Mouse (Mus musculus): ENCODE measurements at regions not wholly inside any gene's neighbourhood (a gene's known extent, or its start where the extent isn't known, plus 50 kb on each side); places are given as distances from the start of the nearest gene placed in this dataset.
"Not testable (repeated sequence)": the region's sequence is repeated elsewhere in the genome, so short reads cannot be mapped to it uniquely, and the experiment has no call there.

- DNase-seq: no peak
Measured at GRCm38 (mm10) chr13:78900693-78901092, 701.1 kb upstream of the Nr2f1 start.

GRCm38 (mm10) chr13:78892252-78892651 lies 692.7 kb upstream of the Nr2f1 start:
- no peak for DNase-seq

DNA sequence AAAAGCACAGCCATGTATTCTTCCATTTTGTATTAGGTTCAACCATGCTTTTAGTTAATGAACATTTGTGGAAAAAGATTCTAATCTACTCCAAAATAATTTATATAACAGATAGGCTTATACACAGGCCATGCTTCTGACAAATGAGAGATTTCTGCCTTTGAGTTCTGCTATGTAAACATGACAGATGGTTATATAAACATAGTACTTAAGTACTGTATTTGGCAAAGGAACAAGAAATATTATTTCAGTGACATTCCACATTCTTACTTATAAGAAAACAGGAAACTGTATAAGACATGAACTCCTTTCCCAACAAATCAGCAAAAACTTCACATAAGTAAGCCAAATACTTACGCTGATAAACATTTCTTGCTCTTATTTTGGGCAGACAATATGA lies 683.5 kb upstream of the Nr2f1 start:
- no peak for DNase-seq

GRCm38 (mm10) chr13:78872582-78872981 lies 673.0 kb upstream of the Nr2f1 start:
- DNase-seq: no peak

GRCm38 (mm10) chr13:78871976-78872375 lies 672.4 kb upstream of the Nr2f1 start:
- no peak for DNase-seq

GRCm38 (mm10) chr13:78871254-78871653 lies 671.7 kb upstream of the Nr2f1 start:
- no peak for DNase-seq

- not testable (repeated sequence) for DNase-seq
Measured at GRCm38 (mm10) chr13:78824357-78824756, 624.8 kb upstream of the Nr2f1 start.

DNA sequence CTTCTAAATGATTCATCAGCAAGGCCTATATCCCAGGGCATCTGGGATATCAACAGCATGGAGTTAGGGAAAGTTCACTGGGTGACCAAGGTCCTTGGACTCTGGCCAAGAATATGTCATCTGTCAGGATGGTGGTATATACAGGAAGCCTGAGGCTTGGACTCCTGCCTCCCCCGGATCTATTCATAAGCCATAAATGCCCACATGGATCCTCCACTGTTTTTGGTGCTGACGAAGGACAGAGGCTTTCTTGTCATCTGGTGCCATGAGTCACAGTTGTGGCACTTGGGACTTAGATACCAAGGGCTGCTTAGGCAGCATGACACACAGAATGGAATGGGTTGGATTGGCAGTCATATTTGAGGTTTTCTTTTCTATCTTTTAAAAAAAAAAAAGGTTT lies 610.1 kb upstream of the Nr2f1 start:
- no peak for DNase-seq

- DNase-seq: no peak
Measured at GRCm38 (mm10) chr13:78802838-78803124, 603.2 kb upstream of the Nr2f1 start.

DNA sequence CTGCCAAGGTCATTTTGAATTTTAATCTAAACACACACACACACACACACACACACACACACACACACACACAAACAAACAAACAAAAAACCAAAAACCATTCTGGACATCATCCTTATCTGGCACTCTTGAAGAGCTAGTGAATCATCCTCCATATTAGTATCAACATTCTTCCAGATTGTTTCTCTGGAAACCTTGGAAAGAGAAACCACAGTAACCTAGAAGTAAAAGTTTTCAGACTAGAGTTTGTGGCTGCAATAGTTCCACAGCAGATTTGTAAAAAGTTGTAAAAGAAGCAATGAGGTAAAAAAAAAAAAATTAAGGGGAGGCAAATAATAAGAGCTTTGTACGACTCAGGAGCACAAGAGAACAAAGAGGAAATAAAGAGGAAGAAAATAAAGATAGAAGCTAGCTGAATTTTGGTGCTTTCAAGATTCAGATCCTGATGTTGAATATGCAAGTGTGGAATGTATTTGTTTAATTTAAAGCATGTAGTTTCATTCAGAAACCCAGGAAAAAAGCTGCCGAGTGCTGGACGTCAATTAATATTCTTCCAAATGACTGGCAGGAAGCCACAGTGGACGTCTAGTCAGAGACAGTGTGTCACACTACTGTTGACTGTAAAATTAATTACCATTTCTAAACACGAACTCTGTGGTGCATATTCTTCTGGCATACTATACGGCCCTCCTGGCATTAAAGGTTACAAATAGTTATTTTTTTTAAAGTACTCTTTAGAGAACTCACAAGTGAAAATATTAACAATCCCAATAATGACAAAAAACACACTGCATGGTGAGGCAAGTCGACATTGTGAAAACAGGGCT lies 602.7 kb upstream of the Nr2f1 start:
- no peak for DNase-seq

DNA sequence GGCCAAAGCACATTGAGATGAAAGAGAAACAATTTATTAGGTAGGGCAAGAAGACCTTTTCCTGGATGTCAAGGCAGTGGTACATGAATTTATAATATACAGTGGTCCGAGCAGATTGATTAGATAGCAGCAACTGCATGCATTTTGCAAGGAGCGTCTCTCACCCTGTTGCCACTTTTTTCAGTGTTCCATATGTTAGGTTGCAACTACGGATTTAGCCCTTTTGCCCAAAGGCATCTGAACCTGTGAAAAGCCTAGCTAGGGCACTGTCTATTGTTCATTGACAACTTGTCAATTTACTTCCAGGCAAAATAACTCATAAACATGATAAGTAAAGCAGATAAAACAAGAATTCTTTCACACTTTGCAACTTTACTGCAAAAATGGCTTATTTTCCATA lies 600.1 kb upstream of the Nr2f1 start:
- DNase-seq: no peak

DNA sequence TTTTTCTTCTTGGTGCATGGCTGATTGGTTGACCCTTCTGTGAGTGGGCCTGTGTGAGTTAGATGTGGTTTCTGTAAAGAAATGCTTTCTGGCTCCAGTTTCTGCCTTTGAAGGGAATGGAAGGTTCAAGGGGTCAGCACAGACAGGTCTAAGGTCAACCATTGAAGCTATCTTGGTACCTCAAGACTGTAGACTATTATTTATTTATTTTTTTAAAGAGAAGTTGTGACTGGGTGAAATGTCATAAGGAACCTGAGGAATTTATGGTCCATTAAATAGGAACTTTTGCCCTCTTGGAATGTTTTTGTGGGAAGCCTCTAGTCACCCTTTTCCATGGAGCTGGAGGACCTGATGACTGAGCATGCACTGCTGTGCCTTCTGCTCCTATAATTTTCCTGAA lies 595.7 kb upstream of the Nr2f1 start:
- no peak for DNase-seq

- no peak for DNase-seq
Measured at GRCm38 (mm10) chr13:78784285-78784684, 584.7 kb upstream of the Nr2f1 start.

GRCm38 (mm10) chr13:78783591-78784240 lies 584.2 kb upstream of the Nr2f1 start:
- no peak for DNase-seq
